30 mouse cellular contexts compared by ENCODE assay signal in genomic region chr15:28066468-28066867, GRCm38 (mm10). TPM values are rescaled to one million over a fixed set of nuclear protein-coding genes. Genes with fewer than 3 reads are reported as not detected.
DNase-seq lines count a peak whose midpoint lies in the region; ATAC-seq and TF ChIP-seq lines count a peak whose summit lies in the region.
"Had no signal": no experiment of that assay in that cellular context is flagged by ENCODE, and none has a peak within 500 bp of the region (broad histone marks: within the 10 kb centered on the region; RNA-seq: fewer than 3 reads in every experiment).

No protein-coding gene starts in this region.

- TF ChIP-seq POLR2A in testis, adult 2 months (IDR thresholded peaks at IDR 0.05; ENCODE audit: control insufficient read depth, low read depth, low read length) = no peak

- TF ChIP-seq CTCF in testis, adult 2 months (IDR thresholded peaks at IDR 0.05; ENCODE audit: control insufficient read depth, insufficient read depth, insufficient replicate concordance, low read depth, low read length) = no peak

- no peaks in the 10 kb centered on the region for H3K27me3 ChIP-seq in heart, embryonic 12.5 days (replicated peaks)
- no peaks in the 10 kb centered on the region for H3K27me3 ChIP-seq in testis, adult 2 months (ENCODE audit: control insufficient read depth, insufficient read depth, low read length)
- no peaks in the 10 kb centered on the region for H3K27me3 ChIP-seq in intestine, embryonic 16.5 days (replicated peaks; ENCODE audit: control insufficient read depth, insufficient read depth, low read length)
- H3K27me3 ChIP-seq: CH12.LX; embryonic facial prominence, embryonic 13.5 days; forebrain, embryonic 12.5 days; forebrain, embryonic 15.5 days; heart, embryonic 15.5 days; Patski had no signal

- 0 out of 2 replicates have a peak, but pooled peaks cover 3% of the 10 kb centered on the region for H3K9me3 ChIP-seq in heart, embryonic 12.5 days (replicated peaks)
- H3K9me3 ChIP-seq in intestine, embryonic 16.5 days (ENCODE audit: control insufficient read depth, low read length) = no peaks in the 10 kb centered on the region
- H3K9me3 ChIP-seq: embryonic facial prominence, embryonic 10.5 days; embryonic facial prominence, embryonic 13.5 days; forebrain, embryonic 12.5 days; forebrain, embryonic 15.5 days; heart, embryonic 15.5 days had no signal

- 70% methylated on average over 2 of the region's 2 CpGs for WGBS in heart, embryonic 12.5 days
- WGBS in intestine, embryonic 16.5 days = 77% methylated on average over 2 of the region's 2 CpGs

- no peaks in the 10 kb centered on the region for H3K36me3 ChIP-seq in heart, embryonic 12.5 days
- H3K36me3 ChIP-seq in testis, adult 2 months (ENCODE audit: control insufficient read depth, insufficient read depth, low read length) = no peaks in the 10 kb centered on the region
- H3K36me3 ChIP-seq in intestine, embryonic 16.5 days (ENCODE audit: control insufficient read depth, insufficient read depth, low read length) = no peaks in the 10 kb centered on the region
- H3K36me3 ChIP-seq: embryonic facial prominence, embryonic 10.5 days; embryonic facial prominence, embryonic 13.5 days; forebrain, embryonic 12.5 days; forebrain, embryonic 15.5 days; G1E; heart, embryonic 15.5 days had no signal

- H3K4me2 ChIP-seq in heart, embryonic 12.5 days = no peak overlapping the region
- H3K4me2 ChIP-seq in intestine, embryonic 16.5 days (ENCODE audit: low read depth, low read length) = no peak overlapping the region
- H3K4me2 ChIP-seq: embryonic facial prominence, embryonic 13.5 days; forebrain, embryonic 12.5 days; forebrain, embryonic 15.5 days; heart, embryonic 15.5 days; hindbrain, embryonic 14.5 days had no signal

- ATAC-seq in heart, embryonic 12.5 days (ENCODE audit: insufficient number of reproducible peaks, low FRiP score) = no peak
- ATAC-seq in intestine, embryonic 16.5 days = no peak
- ATAC-seq: forebrain, embryonic 15.5 days; hindbrain, postnatal 0 days; inflammation-experienced regulatory T-cells, adult 6 months; intestine, postnatal 0 days; Patski had no signal

- H3K4me3 ChIP-seq in heart, embryonic 12.5 days = no peak overlapping the region
- peak overlapping the region; percentile 66 for H3K4me3 ChIP-seq in testis, adult 2 months (ENCODE audit: control insufficient read depth, low read depth, low read length)
- H3K4me3 ChIP-seq in intestine, embryonic 16.5 days (ENCODE audit: low read length) = no peak overlapping the region
- H3K4me3 ChIP-seq: embryonic facial prominence, embryonic 10.5 days; embryonic facial prominence, embryonic 13.5 days; erythroblast, embryonic 14.5 days; forebrain, embryonic 12.5 days; forebrain, embryonic 15.5 days; heart, adult 2 months; heart, embryonic 15.5 days had no signal

- H3K9ac ChIP-seq in heart, embryonic 12.5 days = no peak overlapping the region
- no peak overlapping the region for H3K9ac ChIP-seq in intestine, embryonic 16.5 days (ENCODE audit: low read depth, low read length)
- H3K9ac ChIP-seq: embryonic facial prominence, embryonic 13.5 days; forebrain, embryonic 12.5 days; forebrain, embryonic 15.5 days; heart, embryonic 15.5 days; hindbrain, embryonic 14.5 days had no signal

- no peak overlapping the region for H3K27ac ChIP-seq in heart, embryonic 12.5 days (ENCODE audit: poor library complexity, severe bottlenecking)
- no peak overlapping the region for H3K27ac ChIP-seq in testis, adult 2 months (ENCODE audit: control insufficient read depth, insufficient read depth, low read depth, low read length)
- no peak overlapping the region for H3K27ac ChIP-seq in intestine, embryonic 16.5 days (ENCODE audit: low read length)
- H3K27ac ChIP-seq: embryonic facial prominence, embryonic 10.5 days; embryonic facial prominence, embryonic 13.5 days; forebrain, embryonic 12.5 days; forebrain, embryonic 15.5 days; heart, adult 2 months; heart, embryonic 15.5 days; hindbrain, embryonic 14.5 days; hindbrain, postnatal 0 days had no signal

- peaks cover 4% of the 10 kb centered on the region; the same call in 1 of the 2 replicates for H3K4me1 ChIP-seq in heart, embryonic 12.5 days (replicated peaks)
- H3K4me1 ChIP-seq in testis, adult 2 months (ENCODE audit: control insufficient read depth, insufficient read depth, low read length) = no peaks in the 10 kb centered on the region; the same call in none of the 2 replicates
- peaks cover 4% of the 10 kb centered on the region; the same call in 1 of the 2 replicates for H3K4me1 ChIP-seq in intestine, embryonic 16.5 days (ENCODE audit: control insufficient read depth, insufficient read depth, low read length)
- H3K4me1 ChIP-seq: forebrain, embryonic 15.5 days had no signal

- DNase-seq in gastrocnemius, postnatal 25 days = peak; percentile 10
- no peak for DNase-seq in gastrocnemius, postnatal 10 days
- peak; percentile 67 for DNase-seq in heart, adult 8-10 months (ENCODE audit: low spot score)
- DNase-seq in testis, postnatal 14 days (ENCODE audit: low spot score) = no peak
- DNase-seq in skeletal muscle tissue, adult 2 months (ENCODE audit: low read depth, low spot score) = peak; percentile 18
- DNase-seq: adrenal gland, postnatal 10 days; adrenal gland, postnatal 36 days; cerebellum, adult 11 months; cerebellum, adult 2 months; cerebellum, postnatal 10 days; cerebellum, postnatal 36 days; embryo, embryonic 11 days; kidney, adult 2 months had no signal

RNA-seq across cellular contexts. Expression of gene Trio, which starts 40.8 kb away (rescaled TPM):
- total RNA-seq in gastrocnemius, postnatal 25 days (2021) = 10 to 100 TPM; 31.0 to 36.4 TPM
- 10 to 100 TPM; 56.2 to 79.7 TPM for total RNA-seq in gastrocnemius, postnatal 10 days (2021)
- 10 to 100 TPM; 35.3 to 42.6 (median 36.6) TPM for total RNA-seq in heart, adult 8-10 months (2022)
- polyA plus RNA-seq in heart, embryonic 12.5 days (2016; fragmentation: Nextera tagmentation; extraction: Ambion mirVana) = 18.6 and 23.2 TPM in 2 replicates
- polyA plus RNA-seq in testis, adult 2 months (2012; rRNA removed) = 18.8 and 24.3 TPM in 2 replicates
- polyA plus RNA-seq in intestine, embryonic 16.5 days (2015; fragmentation: Nextera tagmentation; extraction: Ambion mirVana) = 12.2 and 13.4 TPM in 2 replicates
- polyA plus RNA-seq: G1E had no signal

Comparison
In these comparisons a context has a peak if more than half of its experiments do, and no peak if none do; other contexts are left out.
1. DNase-seq: peak in gastrocnemius, postnatal 25 days (single experiment), heart, adult 8-10 months (single experiment) and skeletal muscle tissue, adult 2 months (single experiment); none in gastrocnemius, postnatal 10 days (single experiment) and testis, postnatal 14 days (single experiment).